Mouse (Mus musculus): ENCODE results near the gene Ncbp1.

The Ncbp1 gene

GRCm38 (mm10) chr4:46138287-46139222 is at the start of gene Ncbp1, which contains the start of gene Tstd2:
Gene Ncbp1 (plus strand): TSS chr4:46138613.
Gene Tstd2 (minus strand): TSS chr4:46138694.
- DNase-seq = peak; percentile 95

- DNase-seq = no peak
Observed at GRCm38 (mm10) chr4:46089524-46090125, 48.8 kb upstream of the Ncbp1 start.

GRCm38 (mm10) chr4:46092429-46093076 is 45.9 kb upstream of the Ncbp1 start:
- DNase-seq = no peak

GRCm38 (mm10) chr4:46094916-46095825 is 43.2 kb upstream of the Ncbp1 start:
- peak; percentile 30 for DNase-seq

GRCm38 (mm10) chr4:46095826-46096159 is 42.6 kb upstream of the Ncbp1 start:
- DNase-seq = no peak

- DNase-seq = no peak
Observed at GRCm38 (mm10) chr4:46096546-46096945, 41.9 kb upstream of the Ncbp1 start.

GRCm38 (mm10) chr4:46097591-46097990 is 40.8 kb upstream of the Ncbp1 start:
- DNase-seq = no peak

GRCm38 (mm10) chr4:46099132-46099531 is 39.3 kb upstream of the Ncbp1 start:
- no peak for DNase-seq

GRCm38 (mm10) chr4:46100539-46100938 is 37.9 kb upstream of the Ncbp1 start:
- no peak for DNase-seq

- no peak for DNase-seq
Observed at GRCm38 (mm10) chr4:46101211-46101711, 37.2 kb upstream of the Ncbp1 start.

- no peak for DNase-seq
Observed at GRCm38 (mm10) chr4:46102078-46102769, 36.2 kb upstream of the Ncbp1 start.

GRCm38 (mm10) chr4:46110084-46110483 is 28.3 kb upstream of the Ncbp1 start:
- no peak for DNase-seq

- no peak for DNase-seq
Observed at GRCm38 (mm10) chr4:46111361-46111760, 27.1 kb upstream of the Ncbp1 start.

- DNase-seq = no peak
Observed at GRCm38 (mm10) chr4:46115308-46115707, 23.1 kb upstream of the Ncbp1 start.

GRCm38 (mm10) chr4:46116544-46117175 is 21.8 kb upstream of the Ncbp1 start:
- no peak for DNase-seq

GRCm38 (mm10) chr4:46117536-46117935 is 20.9 kb upstream of the Ncbp1 start:
- no peak for DNase-seq

GRCm38 (mm10) chr4:46119514-46120094 is 18.8 kb upstream of the Ncbp1 start:
- no peak for DNase-seq

- DNase-seq = no peak
Observed at GRCm38 (mm10) chr4:46120767-46121166, 17.6 kb upstream of the Ncbp1 start.

- DNase-seq = no peak
Observed at GRCm38 (mm10) chr4:46123358-46123757, 15.1 kb upstream of the Ncbp1 start.

GRCm38 (mm10) chr4:46126541-46126940 is 11.9 kb upstream of the Ncbp1 start:
- DNase-seq = peak; percentile 80
